Mouse (Mus musculus) left cerebral cortex, adult 9 months (tissue): ENCODE data around the gene Cd3eap.

Source experiments
- DNase-seq, 2 experiments: peaks; one replicate each; pipeline ENCODE4 v3.0.0; 2022; ENCODE audit warnings: low spot score in 2 of 2

Cd3eap gene

GRCm38 (mm10) chr7:19332709-19333352, 26.5 kb downstream of the Cd3eap start:
- peak; percentile 71 to 87 for DNase-seq

- no peak for DNase-seq
These were observed 27.4 kb downstream of the Cd3eap start for GRCm38 (mm10) chr7:19331910-19332309.

- no peak for DNase-seq
These were observed 30.9 kb downstream of the Cd3eap start for GRCm38 (mm10) chr7:19328425-19328824.

- no peak for DNase-seq
These were observed 31.5 kb downstream of the Cd3eap start for GRCm38 (mm10) chr7:19327782-19328181.

GRCm38 (mm10) chr7:19327128-19327527, 32.2 kb downstream of the Cd3eap start:
- DNase-seq, result peak; percentile 83 to 89

- DNase-seq, result peak in 1 of 2 experiments; percentile 64
These were observed 32.9 kb downstream of the Cd3eap start for GRCm38 (mm10) chr7:19326359-19326758.

GRCm38 (mm10) chr7:19325262-19326199, 33.8 kb downstream of the Cd3eap start:
- no peak for DNase-seq

GRCm38 (mm10) chr7:19324221-19324620, 35.1 kb downstream of the Cd3eap start:
- DNase-seq, result no peak

- no peak for DNase-seq
These were observed 36.8 kb downstream of the Cd3eap start for GRCm38 (mm10) chr7:19322489-19322888.

GRCm38 (mm10) chr7:19321464-19321863, 37.8 kb downstream of the Cd3eap start:
- no peak for DNase-seq

- no peak for DNase-seq
These were observed 38.6 kb downstream of the Cd3eap start for GRCm38 (mm10) chr7:19320637-19321036.

GRCm38 (mm10) chr7:19319906-19320305, 39.4 kb downstream of the Cd3eap start:
- DNase-seq, result peak; percentile 83 to 94

GRCm38 (mm10) chr7:19319458-19319857, 39.8 kb downstream of the Cd3eap start:
- DNase-seq, result no peak

GRCm38 (mm10) chr7:19318676-19319075, 40.6 kb downstream of the Cd3eap start:
- DNase-seq, result no peak

GRCm38 (mm10) chr7:19318201-19318600, 41.1 kb downstream of the Cd3eap start:
- no peak for DNase-seq

GRCm38 (mm10) chr7:19316451-19317161, 42.7 kb downstream of the Cd3eap start:
- no peak for DNase-seq

GRCm38 (mm10) chr7:19314033-19314432, 45.2 kb downstream of the Cd3eap start:
- DNase-seq, result no peak

- DNase-seq, result no peak
These were observed 47.3 kb downstream of the Cd3eap start for GRCm38 (mm10) chr7:19311991-19312390.

- peak; percentile 88 to 96 for DNase-seq
These were observed 49.2 kb downstream of the Cd3eap start, which contains the start of gene Fosb for GRCm38 (mm10) chr7:19309884-19310641. TSS of gene Fosb (minus strand) at chr7:19310051.

- no peak for DNase-seq
These were observed 49.9 kb downstream of the Cd3eap start for GRCm38 (mm10) chr7:19309278-19309883.
